Mouse (Mus musculus) testis, postnatal 14 days (tissue): ENCODE results near the gene Hpse2.

ENCODE experiments used
- DNase-seq: peaks from one replicate; pipeline ENCODE4 v3.0.0; 2021; ENCODE audit warnings: low spot score

Gene Hpse2

GRCm38 (mm10) chr19:42948114-42948636, 440.0 kb downstream of the Hpse2 start:
- no peak for DNase-seq

GRCm38 (mm10) chr19:42937544-42937943, 450.6 kb downstream of the Hpse2 start:
- no peak for DNase-seq

- DNase-seq, result peak; percentile 8
Measured at GRCm38 (mm10) chr19:42936661-42937193, 451.4 kb downstream of the Hpse2 start.

GRCm38 (mm10) chr19:42929702-42930101, 458.5 kb downstream of the Hpse2 start:
- no peak for DNase-seq

- no peak for DNase-seq
Measured at GRCm38 (mm10) chr19:42928271-42928670, 459.9 kb downstream of the Hpse2 start.

GRCm38 (mm10) chr19:42922610-42923009, 465.5 kb downstream of the Hpse2 start:
- no peak for DNase-seq

GRCm38 (mm10) chr19:42913703-42914102, 474.5 kb downstream of the Hpse2 start:
- DNase-seq, result no peak

GRCm38 (mm10) chr19:42909719-42910118, 478.4 kb downstream of the Hpse2 start:
- DNase-seq, result no peak

GRCm38 (mm10) chr19:42908553-42908952, 479.6 kb downstream of the Hpse2 start:
- DNase-seq, result no peak

GRCm38 (mm10) chr19:42906328-42906727, 481.8 kb downstream of the Hpse2 start:
- no peak for DNase-seq

- DNase-seq, result no peak
Measured at GRCm38 (mm10) chr19:42904726-42905125, 483.4 kb downstream of the Hpse2 start.

GRCm38 (mm10) chr19:42904240-42904639, 483.9 kb downstream of the Hpse2 start:
- no peak for DNase-seq

- DNase-seq, result no peak
Measured at GRCm38 (mm10) chr19:42903840-42904239, 484.3 kb downstream of the Hpse2 start.

- DNase-seq, result no peak
Measured at GRCm38 (mm10) chr19:42902410-42903021, 485.6 kb downstream of the Hpse2 start.

- DNase-seq, result no peak
Measured at GRCm38 (mm10) chr19:42891599-42891998, 496.6 kb downstream of the Hpse2 start.

GRCm38 (mm10) chr19:42877653-42878052, 510.5 kb downstream of the Hpse2 start:
- no peak for DNase-seq

- no peak for DNase-seq
Measured at GRCm38 (mm10) chr19:42876563-42876962, 511.6 kb downstream of the Hpse2 start.

GRCm38 (mm10) chr19:42869663-42870530, 518.3 kb downstream of the Hpse2 start:
- no peak for DNase-seq

- no peak for DNase-seq
Measured at GRCm38 (mm10) chr19:42868958-42869662, 519.0 kb downstream of the Hpse2 start.

GRCm38 (mm10) chr19:42863013-42863412, 525.1 kb downstream of the Hpse2 start:
- no peak for DNase-seq

GRCm38 (mm10) chr19:42857096-42857495, 531.1 kb downstream of the Hpse2 start:
- no peak for DNase-seq

GRCm38 (mm10) chr19:42855649-42856048, 532.5 kb downstream of the Hpse2 start:
- no peak for DNase-seq
